Mouse (Mus musculus) stomach, postnatal 0 days (tissue): ENCODE results near the gene Gmnn. TPM values are rescaled to one million over a fixed set of nuclear protein-coding genes. Genes with fewer than 3 reads are reported as not detected.
A peak's percentile ranks its signal among the peaks of the same experiment; 100 is the strongest.

Experiments used
- ATAC-seq: fragments of 200-750 bp; cut with Nextera tagmentation; 2 replicates; pipeline ENCODE4 v1.8.0; 2017; ENCODE audit not compliant: low FRiP score, low TSS enrichment
- DNase-seq: peaks from one replicate; pipeline ENCODE4 v3.0.0-alpha.2; 2016; ENCODE audit warnings: low spot score
- H3K27ac ChIP-seq: fragments of 300-500 bp; sonication (generic); replicated peaks from 2 replicates; pipeline ENCODE4 v1.5.1; 2014; ENCODE audit warnings: mild to moderate bottlenecking, control low read depth
- H3K27me3 ChIP-seq: fragments of 300-500 bp; sonication (generic); 2 replicates; pipeline ENCODE4 v1.6.1; 2014; ENCODE audit warnings: low read length; ENCODE audit not compliant: control insufficient read depth, insufficient read depth
- H3K36me3 ChIP-seq: fragments of 300-500 bp; sonication (generic); 2 replicates; pipeline ENCODE4 v1.6.1; 2014; ENCODE audit warnings: low read length, mixed read lengths; ENCODE audit not compliant: control insufficient read depth, insufficient read depth
- H3K4me1 ChIP-seq: fragments of 300-500 bp; sonication (generic); replicated peaks from 2 replicates; pipeline ENCODE4 v1.6.1; 2014; ENCODE audit warnings: antibody characterized with exemption; ENCODE audit not compliant: control insufficient read depth, insufficient read depth
- H3K4me2 ChIP-seq: fragments of 300-500 bp; sonication (generic); replicated peaks from 2 replicates; pipeline ENCODE4 v1.6.1; 2014; ENCODE audit warnings: low read depth, mild to moderate bottlenecking, control low read depth, moderate library complexity
- H3K4me3 ChIP-seq: fragments of 300-500 bp; sonication (generic); 2 replicates; pipeline ENCODE4 v1.5.1; 2014; ENCODE audit warnings: low read depth, low read length, control low read depth
- H3K9ac ChIP-seq: fragments of 300-500 bp; sonication (generic); 2 replicates; pipeline ENCODE4 v1.6.1; 2014; ENCODE audit warnings: mild to moderate bottlenecking, low read length, control low read depth, mixed read lengths
- H3K9me3 ChIP-seq: fragments of 300-500 bp; sonication (generic); 2 replicates; pipeline ENCODE4 v1.6.1; 2016; ENCODE audit warnings: low read length; ENCODE audit not compliant: control insufficient read depth
- CTCF ChIP-seq: IDR thresholded peaks from 2 replicates; pipeline ENCODE4 v1.5.1; 2016; ENCODE audit warnings: antibody characterized with exemption, low read depth, mild to moderate bottlenecking, moderate library complexity
- EP300 ChIP-seq: optimal IDR thresholded peaks from 2 replicates; pipeline ENCODE3; 2016; ENCODE audit warnings: antibody characterized with exemption
- WGBS: fragments of 180-500 bp; shearing (Covaris S2); extraction: QIAGEN DNeasy Blood & Tissue Kit; methylation state at CpG from one replicate; pipeline ENCODE4 v1.1.7; 2014; 5-methylcytosine and 5-hydroxymethylcytosine counted together
- polyA plus RNA-seq: library from polyadenylated mRNA; unstranded; fragments of >200 nt; fragmentation: Nextera tagmentation; extraction: Ambion mirVana; gene quantifications from 2 replicates; pipeline ENCODE4 v1.2.1, GENCODE M21; 2015

Gene Gmnn
- polyA plus RNA-seq, 1 experiment from 2014 or later, result 43.3 TPM

DNA sequence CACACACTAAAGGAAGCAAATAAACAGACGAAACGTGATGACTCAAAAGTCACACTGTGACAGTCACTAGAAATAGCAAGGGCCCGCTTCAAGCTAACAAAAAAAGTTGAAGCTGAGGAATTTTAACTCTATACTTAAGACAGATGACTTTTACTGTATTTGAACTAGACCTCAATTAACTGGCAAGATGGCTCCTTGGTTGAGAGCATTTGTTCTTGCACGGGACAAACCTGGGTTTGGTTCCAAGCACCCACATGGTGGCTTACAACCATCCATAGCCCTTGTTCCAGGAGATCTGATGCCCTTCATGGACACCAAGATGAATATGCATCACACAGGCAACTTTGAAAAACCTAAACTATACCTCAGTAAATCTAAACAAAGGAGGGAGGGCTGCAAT lies 531 bp upstream of the Gmnn start:
- H3K4me2 ChIP-seq, result peak overlapping the region; percentile 68
- 26% methylated on average over 4 of the region's 4 CpGs for WGBS
- peak overlapping the region; percentile 82 for H3K9ac ChIP-seq
- H3K27ac ChIP-seq, result no peak overlapping the region
- H3K36me3 ChIP-seq, result no peaks in the 10 kb centered on the region
- DNase-seq (no peak), ATAC-seq (0 out of 2 replicates have a peak, but pooled peaks have one; percentile 8)
- H3K4me1 ChIP-seq, result no peaks in the 10 kb centered on the region
- peak overlapping the region; percentile 96 for H3K4me3 ChIP-seq
- H3K27me3 ChIP-seq, result no peaks in the 10 kb centered on the region
- H3K9me3 ChIP-seq, result no peaks in the 10 kb centered on the region
- TF ChIP-seq EP300 (no peak), CTCF (no peak)

DNA sequence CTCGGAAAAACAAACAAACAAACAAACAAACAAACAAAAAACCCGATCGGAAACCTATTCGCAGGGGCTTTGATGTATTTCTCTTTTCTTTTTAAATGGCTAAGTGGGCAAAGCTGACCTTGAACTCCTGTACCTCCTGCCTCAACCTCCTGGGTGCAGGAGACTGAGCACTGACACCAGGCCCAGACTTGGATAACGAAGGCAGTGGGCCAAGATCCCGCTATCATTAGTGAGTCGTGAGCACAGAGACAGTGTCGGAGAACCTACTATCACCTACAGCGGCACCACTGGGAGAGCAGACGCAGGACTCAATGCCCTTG lies 680 bp downstream of the Gmnn start:
- H3K4me1 ChIP-seq, result no peaks in the 10 kb centered on the region
- 2% methylated on average over 10 of the region's 10 CpGs for WGBS
- H3K36me3 ChIP-seq, result no peaks in the 10 kb centered on the region
- ATAC-seq (no peak; the same call in 1 of the 2 replicates), DNase-seq (no peak)
- peak overlapping the region; percentile 68 for H3K4me2 ChIP-seq
- no peaks in the 10 kb centered on the region for H3K9me3 ChIP-seq
- TF ChIP-seq EP300 (no peak), CTCF (no peak)
- peak overlapping the region; percentile 94 for H3K27ac ChIP-seq
- no peaks in the 10 kb centered on the region for H3K27me3 ChIP-seq
- H3K9ac ChIP-seq, result peak overlapping the region; percentile 82
- H3K4me3 ChIP-seq, result peak overlapping the region; percentile 96

DNA sequence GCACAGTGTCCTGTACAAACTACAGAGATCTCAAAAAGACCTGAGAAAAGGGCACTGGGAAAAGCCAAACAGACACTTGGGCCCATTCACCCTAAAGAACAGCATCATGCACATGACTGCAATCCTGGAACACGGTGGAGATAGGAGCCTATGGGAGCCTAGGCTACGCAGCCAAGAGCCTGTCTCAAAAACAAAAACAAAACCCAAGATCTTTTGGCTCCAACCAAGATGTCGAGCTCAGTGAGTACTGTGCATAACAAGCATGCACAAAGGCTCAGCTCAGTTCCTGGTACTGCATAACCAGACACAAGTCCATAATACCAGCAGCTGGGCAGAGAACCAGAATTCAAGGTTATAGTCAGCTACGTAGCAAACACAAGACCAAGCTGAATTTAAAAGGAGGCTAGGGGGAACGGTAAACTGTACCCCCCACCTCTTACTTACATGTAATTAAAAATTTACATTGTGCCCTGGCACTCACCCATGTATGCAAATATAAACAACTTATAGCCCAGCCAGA lies 1.3 kb downstream of the Gmnn start:
- TF ChIP-seq CTCF (no peak), EP300 (no peak)
- ATAC-seq (no peak), DNase-seq (no peak)
- WGBS, result 33% methylated on average over 5 of the region's 5 CpGs
- no peak overlapping the region for H3K9ac ChIP-seq
- H3K27ac ChIP-seq, result no peak overlapping the region
- H3K4me1 ChIP-seq, result no peaks in the 10 kb centered on the region
- H3K4me3 ChIP-seq, result no peak overlapping the region
- H3K36me3 ChIP-seq, result no peaks in the 10 kb centered on the region
- H3K4me2 ChIP-seq, result peak overlapping the region; percentile 68
- no peaks in the 10 kb centered on the region for H3K27me3 ChIP-seq
- H3K9me3 ChIP-seq, result no peaks in the 10 kb centered on the region

DNA sequence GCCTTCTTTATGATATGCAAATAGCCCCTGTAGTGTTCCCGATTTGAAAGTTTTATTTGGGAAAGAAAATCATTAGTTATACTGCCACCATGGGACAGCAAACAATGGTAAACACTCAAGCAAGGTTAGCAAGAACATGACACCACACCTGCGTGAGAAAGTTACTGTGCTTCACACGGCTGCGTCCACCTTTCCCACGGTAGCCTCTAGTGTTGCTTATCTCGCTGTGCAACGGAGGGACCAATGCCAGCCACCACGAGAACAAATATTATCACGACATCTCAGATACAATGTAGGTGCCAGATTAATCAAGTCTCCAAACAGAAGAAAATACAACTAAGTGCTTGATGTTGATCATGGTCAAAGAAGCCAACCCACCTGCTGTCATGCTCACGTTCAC lies 2.3 kb downstream of the Gmnn start:
- ATAC-seq (no peak), DNase-seq (no peak)
- Histone ChIP-seq H3K27me3 (no peaks in the 10 kb centered on the region), H3K4me3 (no peak overlapping the region), H3K4me1 (no peaks in the 10 kb centered on the region), H3K27ac (no peak overlapping the region), H3K9me3 (no peaks in the 10 kb centered on the region), H3K9ac (no peak overlapping the region), H3K4me2 (no peak overlapping the region), H3K36me3 (no peaks in the 10 kb centered on the region)
- TF ChIP-seq EP300, result no peak
- no peak for TF ChIP-seq CTCF
- WGBS, result 52% methylated on average over 10 of the region's 10 CpGs

DNA sequence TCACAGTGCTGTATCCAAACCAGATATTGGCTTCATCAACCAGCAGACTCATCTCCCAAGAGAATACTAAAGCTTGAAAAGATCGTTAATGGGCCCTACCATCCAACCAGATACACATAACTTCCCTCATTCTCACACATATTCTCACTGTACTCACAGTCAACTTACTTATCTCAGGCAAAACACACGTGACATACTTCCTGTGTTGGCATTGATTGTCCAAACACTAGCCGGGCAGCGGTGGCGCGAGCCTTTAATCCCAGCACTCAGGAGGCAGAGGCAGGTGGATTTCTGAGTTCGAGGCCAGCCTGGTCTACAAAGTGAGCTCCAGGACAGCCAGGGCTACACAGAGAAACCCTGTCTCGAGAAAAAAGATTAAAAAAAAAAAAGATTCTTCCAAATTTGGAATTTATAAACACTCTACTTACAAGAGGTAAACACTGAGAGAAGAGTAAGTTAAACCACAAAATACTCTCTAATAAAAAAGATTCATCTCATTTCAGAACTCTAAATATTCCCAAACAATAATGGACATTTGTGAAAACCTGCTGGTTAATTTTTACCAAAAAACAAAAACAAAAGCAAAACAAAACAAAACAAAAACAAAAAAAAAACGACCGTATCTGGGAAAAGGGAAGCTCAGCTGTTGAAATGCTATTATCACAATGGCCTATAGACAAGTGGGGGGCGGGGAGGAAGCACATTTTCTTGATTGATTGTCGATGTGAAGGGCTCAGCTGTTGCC lies 3.7 kb downstream of the Gmnn start:
- Histone ChIP-seq H3K27ac (no peak overlapping the region), H3K4me1 (no peaks in the 10 kb centered on the region), H3K9ac (no peak overlapping the region), H3K27me3 (no peaks in the 10 kb centered on the region), H3K36me3 (no peaks in the 10 kb centered on the region), H3K9me3 (no peaks in the 10 kb centered on the region), H3K4me2 (no peak overlapping the region), H3K4me3 (no peak overlapping the region)
- 71% methylated on average over 12 of the region's 12 CpGs for WGBS
- no peak for TF ChIP-seq EP300
- TF ChIP-seq CTCF, result no peak
- ATAC-seq (no peak), DNase-seq (no peak)

DNA sequence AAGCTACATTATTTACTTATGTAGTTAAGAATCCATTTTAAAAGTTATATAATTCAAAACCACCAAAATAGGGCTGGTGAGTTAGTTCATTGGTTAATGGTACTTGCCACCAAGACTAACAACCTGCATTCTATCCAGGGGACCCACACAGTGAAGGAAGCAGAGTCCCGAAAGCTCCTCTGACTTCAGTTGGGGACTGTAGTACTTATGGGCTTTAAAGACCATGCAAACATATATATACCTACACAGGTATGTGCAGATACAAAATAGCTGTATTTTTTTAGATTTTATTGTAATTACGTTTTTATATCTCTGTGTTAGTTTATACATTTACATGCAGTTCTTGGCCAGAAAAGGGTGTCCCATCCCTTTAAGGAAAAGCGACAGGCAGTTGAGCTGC lies 5.0 kb downstream of the Gmnn start:
- no peak overlapping the region for H3K9ac ChIP-seq
- no peaks in the 10 kb centered on the region for H3K4me1 ChIP-seq
- no peak for ATAC-seq
- DNase-seq, result no peak
- no peak for TF ChIP-seq CTCF
- TF ChIP-seq EP300, result no peak
- no peak overlapping the region for H3K4me2 ChIP-seq
- no peaks in the 10 kb centered on the region for H3K36me3 ChIP-seq
- no peaks in the 10 kb centered on the region for H3K9me3 ChIP-seq
- H3K27ac ChIP-seq, result no peak overlapping the region
- H3K4me3 ChIP-seq, result no peak overlapping the region
- no peaks in the 10 kb centered on the region for H3K27me3 ChIP-seq
- 97% methylated on average over 3 of the region's 3 CpGs for WGBS
